Mouse (Mus musculus) spleen, adult 2 months (tissue): ENCODE data around the gene Apol7a. TPM values are rescaled to one million over a fixed set of nuclear protein-coding genes. Genes with fewer than 3 reads are reported as not detected.
"Not testable (repeated sequence)": the region's sequence is repeated elsewhere in the genome, so short reads cannot be mapped to it uniquely, and the experiment has no call there.

Source experiments
- DNase-seq, 2 experiments: peaks; one replicate each; pipeline versions ENCODE4 v3.0.0 to v3.0.0-alpha.2; 2012 to 2021; ENCODE audit warnings: low spot score in 2 of 2, low read depth in 1 of 2
- H3K27ac ChIP-seq: fragments of 200-500 bp; 2 replicates; pipeline ENCODE4 v1.5.1; 2012; ENCODE audit warnings: low read length, inconsistent platforms; ENCODE audit not compliant: insufficient read depth
- H3K27me3 ChIP-seq: fragments of 200-500 bp; 2 replicates; pipeline ENCODE4 v1.6.1; 2012; ENCODE audit warnings: mild to moderate bottlenecking, moderate library complexity, low read length, inconsistent platforms; ENCODE audit not compliant: control insufficient read depth, insufficient read depth
- H3K36me3 ChIP-seq: fragments of 200-500 bp; 2 replicates; pipeline ENCODE4 v1.6.1; 2012; ENCODE audit warnings: mild to moderate bottlenecking, low read length, inconsistent platforms; ENCODE audit not compliant: control insufficient read depth, insufficient read depth
- H3K4me1 ChIP-seq: fragments of 200-500 bp; 2 replicates; pipeline ENCODE4 v1.6.1; 2011; ENCODE audit warnings: inconsistent platforms; ENCODE audit not compliant: control insufficient read depth, insufficient read depth, insufficient read length
- H3K4me3 ChIP-seq: fragments of 200-500 bp; 2 replicates; pipeline ENCODE4 v1.5.1; 2011; ENCODE audit warnings: mild to moderate bottlenecking, inconsistent platforms; ENCODE audit not compliant: insufficient read depth, insufficient read length; ENCODE audit errors: extremely low read depth
- WGBS: fragments of 180-500 bp; shearing (Covaris S2); methylation state at CpG from one replicate; pipeline ENCODE4 v1.1.7; 2018; 5-methylcytosine and 5-hydroxymethylcytosine counted together
- polyA plus RNA-seq: library from polyadenylated mRNA; depleted of rRNA; stranded (reverse); fragments of >200 nt; gene quantifications from 2 replicates; pipeline ENCODE4 v1.2.3, GENCODE M21; 2012; rRNA removed

Apol7a gene
- 0.12 and 0.18 TPM in 2 replicates for polyA plus RNA-seq

- H3K27me3 ChIP-seq, H3K36me3 ChIP-seq, H3K4me1 ChIP-seq, H3K27ac ChIP-seq, DNase-seq, H3K4me3 ChIP-seq: not testable (repeated sequence)
- 65% methylated on average over 9 of the region's 9 CpGs for WGBS
Observed at GRCm38 (mm10) chr15:77399027-77399426, at the start of gene Apol7a. Gene Apol7a (minus strand): TSS chr15:77399110.

GRCm38 (mm10) chr15:77447392-77447791 lies 48.5 kb upstream of the Apol7a start, which contains the start of gene Apol7b:
Gene Apol7b (minus strand): TSS chr15:77447492.
- H3K27ac ChIP-seq, H3K4me3 ChIP-seq, H3K36me3 ChIP-seq, DNase-seq, H3K4me1 ChIP-seq, H3K27me3 ChIP-seq: not testable (repeated sequence)
- WGBS = 63% methylated on average over 2 of the region's 2 CpGs

GRCm38 (mm10) chr15:77445668-77446067 lies 46.8 kb upstream of the Apol7a start:
- H3K4me1 ChIP-seq, DNase-seq, H3K4me3 ChIP-seq, H3K27ac ChIP-seq, H3K36me3 ChIP-seq, H3K27me3 ChIP-seq: not testable (repeated sequence)
- WGBS = 75% methylated on average over 1 of the region's 1 CpGs

- not testable (repeated sequence) for H3K36me3 ChIP-seq, H3K27me3 ChIP-seq, H3K4me3 ChIP-seq, DNase-seq, H3K27ac ChIP-seq, H3K4me1 ChIP-seq
- WGBS = 75% methylated on average over 8 of the region's 8 CpGs
Observed at GRCm38 (mm10) chr15:77444746-77445145, 45.8 kb upstream of the Apol7a start.

- not testable (repeated sequence) for H3K36me3 ChIP-seq, H3K27me3 ChIP-seq, H3K27ac ChIP-seq, H3K4me3 ChIP-seq, DNase-seq, H3K4me1 ChIP-seq
- WGBS = 86% methylated on average over 9 of the region's 10 CpGs
Observed at GRCm38 (mm10) chr15:77428690-77429448, 30.0 kb upstream of the Apol7a start.

GRCm38 (mm10) chr15:77422925-77423324 lies 24.0 kb upstream of the Apol7a start:
- not testable (repeated sequence) for DNase-seq, H3K27me3 ChIP-seq, H3K4me3 ChIP-seq, H3K4me1 ChIP-seq, H3K36me3 ChIP-seq, H3K27ac ChIP-seq
- WGBS = 46% methylated on average over 3 of the region's 7 CpGs

- not testable (repeated sequence) for DNase-seq, H3K4me1 ChIP-seq, H3K4me3 ChIP-seq, H3K36me3 ChIP-seq, H3K27ac ChIP-seq, H3K27me3 ChIP-seq
- WGBS = no CpG with 5 or more reads among the region's 3 CpGs
Observed at GRCm38 (mm10) chr15:77419657-77420056, 20.7 kb upstream of the Apol7a start.

GRCm38 (mm10) chr15:77416655-77417333 lies 17.9 kb upstream of the Apol7a start:
- DNase-seq, H3K27me3 ChIP-seq: not testable (repeated sequence)
- WGBS = 16% methylated on average over 4 of the region's 10 CpGs

GRCm38 (mm10) chr15:77415653-77416052 lies 16.7 kb upstream of the Apol7a start:
- not testable (repeated sequence) for DNase-seq, H3K36me3 ChIP-seq, H3K4me3 ChIP-seq, H3K27me3 ChIP-seq, H3K4me1 ChIP-seq, H3K27ac ChIP-seq
- 55% methylated on average over 2 of the region's 2 CpGs for WGBS

More at GRCm38 (mm10) chr15:77416655-77417333, 17.9 kb upstream of the Apol7a start:
- H3K36me3 ChIP-seq, H3K4me1 ChIP-seq, H3K4me3 ChIP-seq, H3K27ac ChIP-seq: not testable (repeated sequence)

GRCm38 (mm10) chr15:77412695-77413094 lies 13.8 kb upstream of the Apol7a start:
- H3K27ac ChIP-seq, H3K4me1 ChIP-seq, H3K4me3 ChIP-seq, DNase-seq, H3K36me3 ChIP-seq, H3K27me3 ChIP-seq: not testable (repeated sequence)
- 18% methylated on average over 4 of the region's 4 CpGs for WGBS

GRCm38 (mm10) chr15:77411035-77411434 lies 12.1 kb upstream of the Apol7a start, which contains the start of gene Apol9a:
Gene Apol9a (minus strand): TSS chr15:77411135.
- WGBS = 63% methylated on average over 1 of the region's 4 CpGs
- H3K4me1 ChIP-seq = not testable (repeated sequence)

More at GRCm38 (mm10) chr15:77411035-77411434, 12.1 kb upstream of the Apol7a start, which contains the start of gene Apol9a:
- not testable (repeated sequence) for H3K4me3 ChIP-seq, H3K27me3 ChIP-seq, H3K36me3 ChIP-seq, DNase-seq, H3K27ac ChIP-seq
